Mouse (Mus musculus) cerebral cortex, adult 2 months (tissue): ENCODE data around the gene Adora3.

Source experiments
- WGBS: fragments of 180-500 bp; shearing (Covaris S2); methylation state at CpG from one replicate; pipeline ENCODE4 v1.1.7; 2018; 5-methylcytosine and 5-hydroxymethylcytosine counted together

Adora3 gene

GRCm38 (mm10) chr3:105877252-105877803, 6.7 kb downstream of the Adora3 start:
- 48% methylated on average over 6 of the region's 6 CpGs for WGBS

GRCm38 (mm10) chr3:105877919-105878318, 7.3 kb downstream of the Adora3 start:
- 76% methylated on average over 2 of the region's 2 CpGs for WGBS

- 94% methylated on average over 8 of the region's 8 CpGs for WGBS
These were observed 8.1 kb downstream of the Adora3 start for GRCm38 (mm10) chr3:105878751-105879150.

- WGBS, result 70% methylated on average over 3 of the region's 3 CpGs
These were observed 9.8 kb downstream of the Adora3 start for GRCm38 (mm10) chr3:105880419-105880818.

- 94% methylated on average over 7 of the region's 7 CpGs for WGBS
These were observed 11.4 kb downstream of the Adora3 start for GRCm38 (mm10) chr3:105882105-105882504.

- 94% methylated on average over 2 of the region's 2 CpGs for WGBS
These were observed 12.5 kb downstream of the Adora3 start for GRCm38 (mm10) chr3:105883111-105883510.

GRCm38 (mm10) chr3:105888961-105889360, 18.3 kb downstream of the Adora3 start:
- WGBS, result 83% methylated on average over 3 of the region's 3 CpGs

GRCm38 (mm10) chr3:105890220-105890619, 19.6 kb downstream of the Adora3 start:
- 46% methylated on average over 4 of the region's 4 CpGs for WGBS

- 81% methylated on average over 3 of the region's 3 CpGs for WGBS
These were observed 20.5 kb downstream of the Adora3 start for GRCm38 (mm10) chr3:105891141-105891540.

GRCm38 (mm10) chr3:105891760-105892571, 21.3 kb downstream of the Adora3 start:
- WGBS, result 59% methylated on average over 10 of the region's 10 CpGs

- WGBS, result 84% methylated on average over 19 of the region's 19 CpGs
These were observed 22.2 kb downstream of the Adora3 start for GRCm38 (mm10) chr3:105892572-105893495.

GRCm38 (mm10) chr3:105893941-105894391, 23.3 kb downstream of the Adora3 start:
- WGBS, result 51% methylated on average over 6 of the region's 6 CpGs

- WGBS, result 66% methylated on average over 23 of the region's 23 CpGs
These were observed 24.2 kb downstream of the Adora3 start for GRCm38 (mm10) chr3:105894601-105895592.

GRCm38 (mm10) chr3:105896811-105897210, 26.2 kb downstream of the Adora3 start:
- 77% methylated on average over 3 of the region's 3 CpGs for WGBS

GRCm38 (mm10) chr3:105898325-105898724, 27.7 kb downstream of the Adora3 start:
- WGBS, result 77% methylated on average over 2 of the region's 2 CpGs

- 94% methylated on average over 11 of the region's 11 CpGs for WGBS
These were observed 28.2 kb downstream of the Adora3 start for GRCm38 (mm10) chr3:105898861-105899260.

GRCm38 (mm10) chr3:105899394-105900147, 28.9 kb downstream of the Adora3 start:
- WGBS, result 44% methylated on average over 8 of the region's 8 CpGs

- 79% methylated on average over 6 of the region's 6 CpGs for WGBS
These were observed 29.6 kb downstream of the Adora3 start for GRCm38 (mm10) chr3:105900266-105900665.

GRCm38 (mm10) chr3:105900716-105901115, 30.1 kb downstream of the Adora3 start:
- WGBS, result 75% methylated on average over 3 of the region's 3 CpGs

- 85% methylated on average over 4 of the region's 4 CpGs for WGBS
These were observed 30.8 kb downstream of the Adora3 start for GRCm38 (mm10) chr3:105901468-105901867.
